Mouse (Mus musculus) heart, embryonic 13.5 days (tissue): ENCODE measurements around the gene Gm17087. TPM values are rescaled to one million over a fixed set of nuclear protein-coding genes. Genes with fewer than 3 reads are reported as not detected.
A peak's percentile ranks its signal among the peaks of the same experiment; 100 is the strongest.

Experiments used
- ATAC-seq: fragments of 200-750 bp; cut with Nextera tagmentation; 2 replicates; pipeline ENCODE4 v1.8.0; 2017; ENCODE audit warnings: moderate TSS enrichment; ENCODE audit not compliant: insufficient number of reproducible peaks, low FRiP score, low TSS enrichment; ENCODE audit errors: extremely low read depth
- H3K27ac ChIP-seq: fragments of 300-500 bp; sonication (generic); replicated peaks from 2 replicates; pipeline ENCODE4 v1.5.1; 2015; ENCODE audit warnings: moderate library complexity, mild to moderate bottlenecking, inconsistent platforms
- H3K27me3 ChIP-seq: fragments of 300-500 bp; sonication (generic); replicated peaks from 2 replicates; pipeline ENCODE4 v1.6.1; 2015; ENCODE audit warnings: mild to moderate bottlenecking, inconsistent platforms
- H3K36me3 ChIP-seq: fragments of 300-500 bp; sonication (generic); 2 replicates; pipeline ENCODE4 v1.6.1; 2015; ENCODE audit warnings: mild to moderate bottlenecking, inconsistent platforms
- H3K4me1 ChIP-seq: fragments of 300-500 bp; sonication (generic); 2 replicates; pipeline ENCODE4 v1.6.1; 2015; ENCODE audit warnings: inconsistent platforms
- H3K4me2 ChIP-seq: fragments of 300-500 bp; sonication (generic); 2 replicates; pipeline ENCODE4 v1.6.1; 2015; ENCODE audit warnings: inconsistent platforms, mild to moderate bottlenecking, moderate library complexity
- H3K4me3 ChIP-seq: fragments of 300-500 bp; sonication (generic); 2 replicates; pipeline ENCODE4 v1.5.1; 2015; ENCODE audit warnings: moderate library complexity, mild to moderate bottlenecking, inconsistent platforms
- H3K9ac ChIP-seq: fragments of 300-500 bp; sonication (generic); 2 replicates; pipeline ENCODE4 v1.6.1; 2015; ENCODE audit warnings: inconsistent platforms, mild to moderate bottlenecking, moderate library complexity
- H3K9me3 ChIP-seq: fragments of 300-500 bp; sonication (generic); 2 replicates; pipeline ENCODE4 v1.6.1; 2016; ENCODE audit warnings: inconsistent platforms
- WGBS: fragments of 180-500 bp; shearing (Covaris S2); methylation state at CpG from one replicate; pipeline ENCODE4 v1.1.7; 2015; ENCODE audit warnings: mixed read lengths; 5-methylcytosine and 5-hydroxymethylcytosine counted together
- polyA plus RNA-seq: library from polyadenylated mRNA; unstranded; fragments of >200 nt; fragmentation: Nextera tagmentation; extraction: Ambion mirVana; gene quantifications from 2 replicates; pipeline ENCODE4 v1.2.1, GENCODE M21; 2015

Gene Gm17087
- polyA plus RNA-seq: not detected in 2 replicates

DNA sequence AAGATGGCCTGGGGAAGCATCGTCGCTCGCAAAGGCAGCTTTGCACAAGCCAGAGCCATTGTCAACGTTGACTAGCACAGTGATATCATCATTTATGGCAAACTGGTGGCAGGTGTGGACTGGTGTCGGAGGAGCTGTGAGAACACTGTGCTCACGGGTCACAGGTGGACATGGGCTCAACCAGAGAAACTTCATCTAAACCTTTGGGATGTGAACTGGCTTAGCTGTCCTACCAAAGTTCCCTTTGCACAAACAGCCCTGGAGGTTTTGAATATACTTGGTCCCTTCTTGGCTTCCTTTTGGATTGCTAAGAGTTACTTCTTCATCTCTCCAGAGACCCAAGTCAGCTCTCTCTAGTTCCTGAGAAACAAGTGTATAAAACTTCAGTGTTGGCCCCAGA is at the start of gene Gm17087:
TSS of gene Gm17087 (minus strand) at position 101 of the 400 bp plus-strand sequence.
- ATAC-seq: no peak
- Histone ChIP-seq H3K4me2 (no peak within 1 kb of the TSS), H3K27ac (no peak within 1 kb of the TSS), H3K4me1 (no peaks in the 10 kb centered on the region), H3K9ac (no peak within 1 kb of the TSS), H3K9me3 (no peaks in the 10 kb centered on the region), H3K27me3 (no peaks in the 10 kb centered on the region; the same call in 1 of the 2 replicates), H3K4me3 (no peak within 1 kb of the TSS), H3K36me3 (no peaks in the 10 kb centered on the region)
- WGBS: 82% methylated on average over 6 of the region's 6 CpGs

DNA sequence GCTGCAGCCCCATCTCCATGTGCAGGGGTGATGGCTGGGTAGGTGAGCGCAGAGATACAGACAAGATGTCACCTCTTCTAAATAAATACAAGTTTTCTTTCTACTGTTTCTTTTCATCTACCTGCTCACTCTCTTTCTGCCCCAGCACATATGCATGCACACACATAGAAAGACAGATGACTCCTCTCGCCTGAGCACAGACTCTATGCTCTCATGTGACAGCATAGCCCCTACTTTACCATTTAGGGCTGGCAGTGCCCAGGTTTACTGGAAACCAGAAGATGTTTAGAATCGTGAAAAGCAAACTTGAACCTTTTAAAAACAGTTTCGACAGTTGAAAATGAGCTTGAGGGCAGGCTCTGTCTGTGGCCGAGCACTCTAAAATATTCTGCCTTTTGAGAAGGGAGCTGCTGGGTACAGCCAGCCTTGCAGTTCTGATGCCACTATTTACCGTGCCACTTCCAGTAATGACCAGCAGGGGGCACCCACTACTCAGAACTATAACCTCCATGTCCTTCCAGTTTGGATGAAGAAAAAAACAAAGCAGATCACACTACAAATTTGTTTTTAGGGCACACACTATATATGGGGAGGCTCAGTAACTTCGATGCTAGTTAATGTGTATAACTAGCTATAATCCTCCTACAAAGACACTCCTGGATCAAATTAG is 47.3 kb upstream of the Gm17087 start:
- no peaks in the 10 kb centered on the region for H3K9me3 ChIP-seq
- H3K4me1 ChIP-seq: no peaks in the 10 kb centered on the region
- H3K4me3 ChIP-seq: no peak overlapping the region
- H3K9ac ChIP-seq: no peak overlapping the region
- H3K36me3 ChIP-seq: no peaks in the 10 kb centered on the region
- no peak overlapping the region for H3K4me2 ChIP-seq
- no peak overlapping the region for H3K27ac ChIP-seq
- H3K27me3 ChIP-seq: peaks cover 30% of the 10 kb centered on the region
- no peak for ATAC-seq
- WGBS: 32% methylated on average over 7 of the region's 7 CpGs

DNA sequence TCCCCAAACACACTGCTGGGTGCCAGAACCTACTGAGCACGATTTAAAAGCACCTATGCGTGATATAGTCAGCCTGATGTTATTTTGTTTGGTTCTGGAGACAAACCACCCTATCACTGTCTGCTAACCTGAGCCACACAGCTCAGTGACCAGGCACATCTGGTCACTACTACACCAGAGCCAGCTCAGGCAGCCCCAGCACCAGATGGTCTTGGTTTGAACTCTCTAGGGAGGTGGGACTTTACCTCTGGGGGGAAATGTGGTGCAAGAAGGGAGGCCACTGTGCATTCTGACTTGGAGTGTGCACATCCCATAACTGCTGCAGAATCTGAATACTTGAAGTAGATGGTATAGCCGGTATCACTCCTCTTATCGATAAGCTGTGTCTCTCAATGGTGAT is 45.2 kb upstream of the Gm17087 start:
- no peak overlapping the region for H3K4me2 ChIP-seq
- H3K27ac ChIP-seq: no peak overlapping the region
- no peaks in the 10 kb centered on the region for H3K36me3 ChIP-seq
- 73% methylated on average over 4 of the region's 4 CpGs for WGBS
- no peaks in the 10 kb centered on the region for H3K9me3 ChIP-seq
- H3K27me3 ChIP-seq: peaks cover 42% of the 10 kb centered on the region
- H3K9ac ChIP-seq: no peak overlapping the region
- H3K4me1 ChIP-seq: no peaks in the 10 kb centered on the region
- no peak overlapping the region for H3K4me3 ChIP-seq
- ATAC-seq: no peak

DNA sequence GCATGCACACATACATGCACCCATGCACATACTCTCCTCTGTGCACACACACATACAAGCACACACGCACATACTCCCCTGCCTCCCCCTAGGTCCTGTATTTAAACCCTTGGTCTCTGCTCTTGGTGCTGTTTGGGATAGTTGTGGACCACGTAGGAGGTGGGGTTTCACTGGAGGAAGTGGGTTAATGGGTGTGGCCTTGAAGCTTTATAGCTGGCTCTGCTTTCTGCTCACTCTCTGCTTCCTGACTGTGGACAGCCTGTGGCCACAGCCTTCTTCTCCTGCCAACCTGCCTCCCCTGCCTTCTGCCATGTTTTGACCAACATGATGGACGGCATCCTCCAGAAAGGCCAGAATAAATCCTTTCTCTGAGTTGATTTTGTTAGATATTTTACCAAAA is 39.9 kb upstream of the Gm17087 start:
- Histone ChIP-seq H3K36me3 (no peaks in the 10 kb centered on the region), H3K4me2 (no peak overlapping the region), H3K27me3 (peaks cover 63% of the 10 kb centered on the region), H3K4me1 (no peaks in the 10 kb centered on the region), H3K27ac (no peak overlapping the region), H3K9ac (no peak overlapping the region), H3K4me3 (no peak overlapping the region), H3K9me3 (no peaks in the 10 kb centered on the region)
- WGBS: 69% methylated on average over 3 of the region's 3 CpGs
- ATAC-seq: no peak

DNA sequence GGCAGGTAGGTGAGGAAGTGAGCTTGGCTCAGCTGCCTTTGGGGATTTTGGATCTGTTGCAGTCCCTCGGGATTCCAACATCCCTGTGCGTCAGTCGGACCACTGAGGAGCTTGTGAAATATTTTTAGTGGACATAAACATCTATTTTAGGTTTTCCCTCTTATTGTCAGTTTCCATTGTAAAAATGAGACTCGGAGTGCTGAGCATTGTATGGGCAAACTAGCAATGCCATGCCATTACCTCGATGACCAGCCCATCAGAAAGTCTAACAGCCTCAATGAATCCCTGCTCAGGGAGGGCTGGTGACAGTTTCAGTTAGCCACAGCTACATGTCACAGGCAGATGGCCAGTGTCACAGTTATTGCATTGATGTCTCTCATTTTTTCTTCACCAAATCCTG is 39.2 kb upstream of the Gm17087 start:
- Histone ChIP-seq H3K4me1 (no peaks in the 10 kb centered on the region), H3K4me2 (no peak overlapping the region), H3K27me3 (peaks cover 64% of the 10 kb centered on the region), H3K4me3 (no peak overlapping the region), H3K27ac (no peak overlapping the region), H3K9me3 (no peaks in the 10 kb centered on the region), H3K36me3 (no peaks in the 10 kb centered on the region), H3K9ac (no peak overlapping the region)
- whole genome bisulfite sequencing: 76% methylated on average over 5 of the region's 5 CpGs
- no peak for ATAC-seq

DNA sequence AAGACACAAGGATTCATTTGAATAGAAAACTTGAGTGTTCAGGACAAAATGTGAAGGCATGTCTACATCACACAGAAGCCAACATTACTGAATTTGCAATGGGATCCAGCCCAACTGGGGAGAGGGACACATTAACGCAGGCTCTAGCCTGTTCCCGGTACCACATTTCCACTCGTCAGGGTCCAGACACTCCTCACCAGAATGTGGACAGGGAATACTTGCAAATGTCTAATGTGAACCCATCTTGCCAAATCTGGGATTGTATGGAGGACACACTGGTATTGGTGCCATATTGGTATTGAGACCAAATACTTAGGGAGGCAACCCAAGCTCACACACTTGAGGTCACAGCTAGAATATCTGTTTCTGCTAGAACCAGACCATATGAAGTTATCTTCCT is 36.2 kb upstream of the Gm17087 start:
- H3K4me3 ChIP-seq: no peak overlapping the region
- no peaks in the 10 kb centered on the region for H3K36me3 ChIP-seq
- H3K4me1 ChIP-seq: no peaks in the 10 kb centered on the region
- no peaks in the 10 kb centered on the region for H3K9me3 ChIP-seq
- no peak overlapping the region for H3K9ac ChIP-seq
- H3K27me3 ChIP-seq: peaks cover 72% of the 10 kb centered on the region
- H3K4me2 ChIP-seq: no peak overlapping the region
- 79% methylated on average over 3 of the region's 3 CpGs for WGBS
- ATAC-seq: no peak
- no peak overlapping the region for H3K27ac ChIP-seq

DNA sequence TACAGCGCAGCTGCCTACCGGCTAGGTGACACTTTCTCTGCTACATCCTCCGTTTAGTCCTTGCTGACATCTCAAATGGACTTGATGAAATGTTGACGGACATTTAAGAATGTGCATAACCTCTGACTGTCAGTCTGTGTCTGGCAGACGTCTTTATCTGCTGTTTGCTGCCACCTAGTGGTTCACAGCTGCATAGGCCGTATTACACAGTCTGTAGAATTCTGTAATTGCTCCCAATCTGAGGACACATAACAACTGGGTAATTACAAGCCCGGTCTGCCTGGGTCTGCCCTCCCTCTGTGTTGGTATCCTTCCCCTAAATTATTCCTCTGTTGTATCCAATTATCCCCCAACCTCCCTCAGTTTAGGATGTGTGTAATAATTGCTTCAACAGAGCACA is 31.0 kb upstream of the Gm17087 start:
- no peak overlapping the region for H3K9ac ChIP-seq
- no peak; the same call in 1 of the 2 replicates for ATAC-seq
- H3K9me3 ChIP-seq: no peaks in the 10 kb centered on the region
- H3K27ac ChIP-seq: no peak overlapping the region
- no peaks in the 10 kb centered on the region for H3K36me3 ChIP-seq
- no peak overlapping the region for H3K4me3 ChIP-seq
- peaks cover 91% of the 10 kb centered on the region for H3K27me3 ChIP-seq
- WGBS: 5% methylated on average over 7 of the region's 7 CpGs
- H3K4me2 ChIP-seq: no peak overlapping the region
- no peaks in the 10 kb centered on the region for H3K4me1 ChIP-seq

DNA sequence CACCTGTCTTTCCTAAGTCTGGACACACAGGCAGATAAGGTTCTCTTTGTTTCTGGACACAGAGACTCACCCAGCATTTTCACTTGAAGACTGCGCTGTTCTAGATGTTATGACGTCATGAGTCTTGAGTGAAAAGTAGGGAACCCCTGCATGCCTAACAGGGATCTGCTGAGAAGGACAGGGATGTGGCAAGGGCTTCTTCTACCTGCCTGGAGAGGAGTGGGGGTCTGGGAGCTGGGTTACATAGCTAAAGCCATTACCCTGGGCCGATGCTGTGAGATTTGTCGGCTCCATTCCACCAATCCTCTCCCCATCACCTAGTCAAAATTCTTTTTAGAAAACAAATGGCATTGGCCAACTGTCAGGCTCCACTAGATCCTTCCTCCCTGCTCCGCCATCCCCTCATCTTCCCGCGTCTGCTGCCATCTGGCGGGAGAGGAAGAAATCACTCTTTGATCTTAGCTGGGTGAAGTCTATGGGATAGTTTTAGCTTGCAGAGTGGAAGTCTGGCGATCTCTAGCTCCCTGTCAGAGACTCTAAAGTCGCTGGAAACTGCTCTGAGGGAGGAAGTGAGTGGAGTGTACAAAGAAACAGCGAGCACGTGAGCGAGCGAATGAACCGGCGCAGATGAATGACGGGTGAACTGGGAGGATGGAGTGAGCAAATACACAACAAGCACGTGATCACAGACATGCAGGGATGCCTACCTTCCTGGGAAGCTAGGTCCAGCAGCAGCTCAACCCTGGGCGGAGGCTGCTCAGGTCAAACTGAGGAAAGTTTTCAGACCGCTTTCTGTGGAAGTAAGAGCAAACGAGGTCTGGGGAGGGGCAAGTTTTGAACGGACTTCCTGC is 25.9 kb upstream of the Gm17087 start:
- ATAC-seq: no peak
- 17% methylated on average over 22 of the region's 22 CpGs for WGBS
- Histone ChIP-seq H3K36me3 (no peaks in the 10 kb centered on the region), H3K27me3 (peaks cover 78% of the 10 kb centered on the region), H3K4me2 (peak overlapping the region; percentile 52), H3K4me3 (peak overlapping the region; percentile 1; the same call in 1 of the 2 replicates), H3K9me3 (no peaks in the 10 kb centered on the region), H3K9ac (0 out of 2 replicates have a peak overlapping the region, but pooled peaks have one; percentile 2), H3K4me1 (no peaks in the 10 kb centered on the region), H3K27ac (no peak overlapping the region)

DNA sequence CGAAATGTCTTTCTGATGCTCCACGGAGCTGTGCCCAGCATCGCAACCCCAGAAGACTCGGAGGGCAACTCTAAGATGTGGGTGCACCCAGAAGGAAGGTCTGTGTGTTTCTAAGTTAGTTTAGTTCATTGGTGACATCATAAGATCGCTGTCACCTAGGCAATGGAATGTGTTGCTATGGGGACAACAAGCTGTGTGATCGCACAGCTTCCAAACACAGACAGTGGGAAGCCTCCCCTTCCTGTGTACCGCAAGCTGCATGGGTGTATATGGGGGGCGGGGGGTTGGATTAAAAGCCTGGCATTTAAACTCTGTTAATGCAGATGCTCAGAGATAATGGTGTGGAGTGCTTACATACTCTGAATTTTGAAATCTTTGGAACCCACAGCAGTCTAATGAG is 14.8 kb upstream of the Gm17087 start:
- no peak for ATAC-seq
- Histone ChIP-seq H3K9ac (no peak overlapping the region), H3K9me3 (no peaks in the 10 kb centered on the region), H3K27me3 (no peaks in the 10 kb centered on the region), H3K4me3 (no peak overlapping the region), H3K36me3 (no peaks in the 10 kb centered on the region), H3K4me1 (no peaks in the 10 kb centered on the region), H3K27ac (no peak overlapping the region), H3K4me2 (no peak overlapping the region)
- 76% methylated on average over 8 of the region's 8 CpGs for WGBS

DNA sequence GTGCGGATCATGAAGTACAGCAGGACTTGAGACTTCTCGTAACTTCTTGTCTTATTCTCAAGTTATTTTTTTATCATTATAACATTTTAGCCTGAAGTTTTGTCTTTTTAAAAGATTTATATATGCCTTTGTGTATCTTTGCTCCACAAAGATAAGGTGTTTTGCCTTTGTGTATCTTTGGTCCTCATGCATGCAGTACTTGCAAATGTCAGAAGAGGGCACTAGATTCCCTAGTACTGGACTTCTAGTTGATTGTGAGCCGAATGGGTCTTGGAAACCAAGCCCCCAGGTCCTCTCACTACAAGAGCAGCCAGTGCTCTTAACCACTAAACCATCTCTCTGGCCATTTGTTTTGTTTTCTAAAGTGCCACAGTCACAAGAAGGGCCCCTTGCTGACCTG is 13.6 kb upstream of the Gm17087 start:
- 60% methylated on average over 3 of the region's 3 CpGs for WGBS
- H3K27ac ChIP-seq: no peak overlapping the region
- no peaks in the 10 kb centered on the region for H3K4me1 ChIP-seq
- H3K27me3 ChIP-seq: no peaks in the 10 kb centered on the region
- H3K9me3 ChIP-seq: no peaks in the 10 kb centered on the region
- no peaks in the 10 kb centered on the region for H3K36me3 ChIP-seq
- no peak overlapping the region for H3K4me2 ChIP-seq
- ATAC-seq: no peak
- H3K9ac ChIP-seq: no peak overlapping the region
- no peak overlapping the region for H3K4me3 ChIP-seq

DNA sequence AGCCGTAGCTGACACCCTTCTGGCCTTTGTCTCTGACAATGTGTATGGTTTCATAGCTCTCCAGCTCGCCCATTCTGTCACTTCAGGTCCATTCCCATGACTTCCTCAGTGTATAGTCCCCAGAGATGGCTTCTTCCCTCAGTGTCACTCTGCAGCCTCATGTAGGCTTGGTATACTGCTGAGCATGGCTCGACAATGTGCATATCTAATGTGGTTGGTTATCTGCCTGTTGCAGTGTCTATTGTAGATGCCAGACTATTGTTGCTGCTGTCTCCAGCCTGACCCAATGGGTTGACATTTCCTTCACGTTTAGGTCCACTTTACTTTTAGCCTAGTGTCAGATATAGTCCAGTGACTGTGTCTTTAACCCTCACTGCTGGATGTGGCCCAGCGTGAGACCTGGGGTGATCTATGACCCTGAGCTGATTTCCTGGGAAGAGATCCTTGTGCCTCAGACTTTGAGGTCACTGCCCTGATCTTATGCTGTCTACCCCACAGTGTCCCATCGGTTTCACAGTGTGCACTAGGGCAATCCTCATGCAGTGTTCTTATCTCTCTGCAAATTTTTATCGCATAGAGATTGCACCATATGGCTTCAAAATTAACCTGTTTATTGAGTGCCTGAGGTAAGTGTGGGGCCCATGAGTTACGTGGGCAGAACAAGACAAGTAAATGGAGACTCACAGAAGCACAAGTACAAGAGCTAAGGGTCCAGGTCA is 7.0 kb upstream of the Gm17087 start:
- H3K4me2 ChIP-seq: no peak overlapping the region
- H3K9me3 ChIP-seq: no peaks in the 10 kb centered on the region
- no peaks in the 10 kb centered on the region for H3K27me3 ChIP-seq
- H3K4me3 ChIP-seq: no peak overlapping the region
- H3K9ac ChIP-seq: no peak overlapping the region
- no peaks in the 10 kb centered on the region for H3K36me3 ChIP-seq
- no peak for ATAC-seq
- no peak overlapping the region for H3K27ac ChIP-seq
- 58% methylated on average over 8 of the region's 8 CpGs for WGBS
- H3K4me1 ChIP-seq: no peaks in the 10 kb centered on the region
